Mouse (Mus musculus) telencephalon, adult 2 months (tissue): Measurements from ENCODE around the gene Otulin.
A peak's percentile ranks its signal among the peaks of the same experiment; 100 is the strongest.

Experiments
- DNase-seq: peaks from one replicate; pipeline ENCODE4 v3.0.0-alpha.2; 2011; ENCODE audit warnings: low read depth, low spot score

Otulin gene

GRCm38 (mm10) chr15:27503801-27504730, 126.4 kb downstream of the Otulin start:
- no peak for DNase-seq

DNA sequence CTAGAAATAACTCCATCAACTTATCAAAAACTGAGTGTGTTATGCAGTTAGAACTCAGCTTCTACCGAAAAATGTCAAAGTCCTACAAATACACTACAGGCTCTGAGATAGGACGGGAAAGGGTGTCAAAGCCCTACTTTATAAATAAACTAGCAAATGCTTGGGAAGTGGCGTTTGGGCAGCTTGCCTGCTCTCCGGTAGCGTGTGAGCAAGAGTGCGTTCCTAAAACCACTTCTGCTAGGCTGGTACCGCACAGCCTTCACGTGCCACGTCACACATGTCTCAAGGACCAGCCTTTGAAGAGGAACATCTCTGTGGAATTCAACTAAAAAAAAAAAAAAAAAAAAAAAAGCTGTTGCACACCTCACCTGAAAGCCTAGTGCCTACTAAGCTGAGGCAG, 127.3 kb downstream of the Otulin start:
- peak; percentile 71 for DNase-seq

- no peak for DNase-seq
These were observed 128.2 kb downstream of the Otulin start for GRCm38 (mm10) chr15:27502338-27502737.

GRCm38 (mm10) chr15:27500390-27500789, 130.1 kb downstream of the Otulin start:
- DNase-seq, result no peak

DNA sequence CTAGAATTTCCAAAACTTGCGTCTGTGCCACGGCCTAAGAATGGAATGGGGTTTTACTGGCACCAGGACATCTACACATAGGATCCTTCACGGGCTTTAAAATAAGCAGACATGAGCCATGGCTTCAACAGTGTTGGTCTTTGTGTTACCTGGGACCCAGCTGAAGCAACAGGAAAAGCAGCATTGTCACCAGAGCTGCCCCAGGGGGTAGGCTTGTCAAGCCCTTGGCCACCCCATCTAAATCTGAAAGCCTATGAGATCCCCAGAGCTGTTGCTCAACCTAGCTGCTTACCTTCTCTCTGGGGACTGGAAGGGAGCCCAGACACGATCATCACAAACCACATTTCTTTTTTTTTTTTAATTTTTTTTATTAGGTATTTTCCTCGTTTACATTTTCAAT, 132.4 kb downstream of the Otulin start:
- DNase-seq, result no peak

- DNase-seq, result no peak
These were observed 133.0 kb downstream of the Otulin start for GRCm38 (mm10) chr15:27497300-27497997.

DNA sequence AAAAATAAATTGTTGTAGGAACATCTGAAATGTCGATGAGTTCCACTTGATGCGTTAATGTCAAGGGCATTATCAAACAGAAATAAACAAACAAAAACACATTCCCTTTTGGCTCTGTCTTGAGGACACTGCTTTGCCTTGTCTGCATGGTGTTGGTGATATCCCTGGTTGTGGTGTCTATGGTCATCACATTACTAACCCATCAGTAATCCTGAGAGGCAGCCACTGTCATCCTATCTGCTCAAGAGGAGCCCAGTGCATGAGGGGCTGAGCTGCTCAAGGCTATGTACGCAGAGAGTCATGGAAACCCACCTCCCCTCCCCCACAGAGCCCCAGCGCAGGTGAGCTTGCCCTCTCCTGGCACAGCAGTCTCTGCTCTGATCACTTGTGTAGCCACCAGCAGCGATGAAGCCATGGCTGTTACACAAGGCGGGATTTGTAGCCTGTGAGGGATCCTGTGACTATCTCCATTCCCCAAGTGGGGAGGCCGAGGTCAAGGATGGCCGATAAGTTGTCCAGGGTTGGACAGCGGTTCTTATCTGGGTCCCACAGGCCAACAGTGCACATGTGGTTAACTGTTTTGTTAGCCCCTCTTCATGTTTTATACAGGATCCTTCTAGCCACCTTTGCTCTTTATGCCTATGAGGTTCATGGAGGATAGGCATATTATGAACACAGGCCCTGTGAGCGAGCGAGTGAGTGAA, 133.7 kb downstream of the Otulin start:
- no peak for DNase-seq

- no peak for DNase-seq
These were observed 134.5 kb downstream of the Otulin start for GRCm38 (mm10) chr15:27495981-27496401.

GRCm38 (mm10) chr15:27493516-27493915, 137.0 kb downstream of the Otulin start:
- no peak for DNase-seq

GRCm38 (mm10) chr15:27492734-27493133, 137.8 kb downstream of the Otulin start:
- no peak for DNase-seq
